Mouse (Mus musculus): Measurements from ENCODE around the gene B230118H07Rik.

The B230118H07Rik gene

DNA sequence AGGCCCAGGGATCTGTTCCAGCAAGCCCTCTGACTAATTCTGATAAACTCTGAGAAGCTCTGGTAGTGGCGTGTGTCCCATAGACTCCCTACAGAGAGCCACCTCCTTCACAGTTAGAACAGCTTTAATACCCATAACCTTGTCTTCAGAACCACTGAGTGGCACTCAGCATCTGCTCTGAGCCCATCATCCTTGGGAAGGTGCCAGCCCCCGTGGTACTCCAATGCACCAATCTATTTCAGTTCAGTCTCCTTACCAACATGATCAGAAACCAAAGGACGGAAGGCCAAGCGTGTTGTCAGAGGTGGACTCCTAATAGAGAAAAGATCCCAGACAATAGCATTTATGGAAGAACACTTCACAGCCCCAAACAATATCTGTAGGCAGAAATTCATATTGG is 124.2 kb downstream of the B230118H07Rik start:
- DNase-seq (ENCODE audit: low spot score in 2 of 2), result no peak

DNA sequence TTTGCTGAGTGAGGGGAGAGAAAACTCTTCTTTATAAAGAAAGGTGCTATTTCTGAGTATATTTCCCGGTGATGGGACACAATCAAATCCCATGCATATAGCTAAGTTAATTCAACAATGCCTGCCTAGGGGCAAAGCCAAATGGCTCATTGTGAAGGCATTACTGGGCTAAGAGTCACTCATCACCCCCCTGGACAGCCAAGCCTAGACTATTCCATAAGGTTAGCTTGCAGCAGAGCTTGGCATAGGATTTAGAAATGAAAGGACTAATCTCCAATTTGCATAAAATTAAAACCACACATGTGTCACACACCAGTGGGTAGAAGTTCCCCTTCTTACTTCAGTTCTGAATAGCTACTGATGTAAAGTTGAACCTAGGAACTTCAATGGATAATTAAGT is 128.8 kb downstream of the B230118H07Rik start:
- DNase-seq (ENCODE audit: low spot score in 2 of 2), result no peak

DNA sequence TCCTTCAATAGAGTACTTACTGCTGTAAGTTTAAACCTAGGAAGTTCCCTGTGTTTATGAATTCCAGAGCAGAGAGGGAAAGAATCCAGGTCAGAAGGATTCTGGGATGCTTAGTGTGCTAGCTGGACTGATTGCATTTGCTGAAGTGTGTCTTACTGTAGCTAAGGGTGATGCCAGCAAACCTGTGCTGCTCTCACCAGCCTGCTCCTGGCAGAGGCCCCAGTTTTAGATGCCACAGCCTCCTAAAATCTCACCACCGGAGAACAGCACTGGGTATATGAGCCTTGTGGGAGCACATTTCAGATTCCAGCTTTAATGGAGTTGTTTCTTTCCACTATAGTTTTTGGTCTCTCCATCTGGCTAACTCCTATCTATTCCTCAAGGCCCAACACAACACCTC is 129.4 kb downstream of the B230118H07Rik start:
- no peak for DNase-seq (ENCODE audit: low spot score in 2 of 2)
